8 mouse cellular contexts compared by ENCODE assay signal in genomic region chr8:80738388-80739154, GRCm38 (mm10). TPM values are rescaled to one million over a fixed set of nuclear protein-coding genes. Genes with fewer than 3 reads are reported as not detected.
DNase-seq lines count a peak whose midpoint lies in the region; ATAC-seq and TF ChIP-seq lines count a peak whose summit lies in the region.

No protein-coding gene starts in this region.

- peak overlapping the region; percentile 99 for H3K27ac ChIP-seq in embryonic facial prominence, embryonic 12.5 days
- peak overlapping the region; percentile 90 for H3K27ac ChIP-seq in liver, adult 2 months (replicated peaks; ENCODE audit: insufficient read depth, low read depth, low read length)

- H3K36me3 ChIP-seq in embryonic facial prominence, embryonic 12.5 days, result peaks cover 18% of the 10 kb centered on the region
- peaks cover 9% of the 10 kb centered on the region; the same call in 1 of the 2 replicates for H3K36me3 ChIP-seq in liver, adult 2 months (ENCODE audit: control insufficient read depth, insufficient read depth, low read length)

- peaks cover 9% of the 10 kb centered on the region; the same call in 1 of the 2 replicates for H3K79me2 ChIP-seq in liver, adult 2 months (ENCODE audit: control insufficient read depth, insufficient read depth, low read length)

- H3K27me3 ChIP-seq in embryonic facial prominence, embryonic 12.5 days, result no peaks in the 10 kb centered on the region
- no peaks in the 10 kb centered on the region for H3K27me3 ChIP-seq in liver, adult 2 months (ENCODE audit: control insufficient read depth, insufficient read depth, low read length)

- peak overlapping the region; percentile 89 for H3K4me2 ChIP-seq in embryonic facial prominence, embryonic 12.5 days (replicated peaks)

- peak overlapping the region; percentile 75 for H3K4me3 ChIP-seq in embryonic facial prominence, embryonic 12.5 days
- peak overlapping the region; percentile 99 for H3K4me3 ChIP-seq in liver, adult 2 months (ENCODE audit: insufficient read depth, low read depth, low read length)

- peak overlapping the region; percentile 92 for H3K9ac ChIP-seq in embryonic facial prominence, embryonic 12.5 days
- H3K9ac ChIP-seq in liver, adult 2 months (ENCODE audit: low read depth, low read length), result peak overlapping the region; percentile 98

- no peak for TF ChIP-seq POLR2A in liver, adult 2 months (IDR thresholded peaks at IDR 0.05; ENCODE audit: extremely low read depth, insufficient read depth, low read length)

- peak; percentile 36 for DNase-seq in 416B (ENCODE audit: low read depth)
- peak; percentile 43 to 67 for DNase-seq in adrenal gland, postnatal 36 days
- peak; percentile 29 to 49 for DNase-seq in heart, adult 18-20 months
- DNase-seq in kidney, adult 8-10 months, result peak; percentile 21 to 26
- DNase-seq in liver, adult 2 months (ENCODE audit: extremely low read depth, low read depth, low spot score), result peak; percentile 21
- peak; percentile 59 to 83 for DNase-seq in spleen, postnatal 4 days (ENCODE audit: low spot score in 2 of 2)

- under 1% methylated on average over 81 of the region's 84 CpGs for WGBS in embryonic facial prominence, embryonic 12.5 days
- WGBS in liver, adult 2 months, result under 1% methylated on average over 75 of the region's 84 CpGs

- no peaks in the 10 kb centered on the region for H3K9me3 ChIP-seq in embryonic facial prominence, embryonic 12.5 days

- peak; percentile 23; the same call in 1 of the 2 replicates for ATAC-seq in embryonic facial prominence, embryonic 12.5 days (ENCODE audit: insufficient number of reproducible peaks, insufficient read depth, low FRiP score, low TSS enrichment)
- 0 out of 2 replicates have a peak, but pooled peaks have one; percentile 15 for ATAC-seq in monocyte, adult 5-6 weeks (replicated peaks; ENCODE audit: insufficient number of reproducible peaks, low FRiP score, low TSS enrichment, poor library complexity, severe bottlenecking)

- H3K4me1 ChIP-seq in embryonic facial prominence, embryonic 12.5 days, result peaks cover 7% of the 10 kb centered on the region
- H3K4me1 ChIP-seq in liver, adult 2 months (ENCODE audit: control insufficient read depth, insufficient read depth, low read length), result peaks cover 5% of the 10 kb centered on the region; the same call in 1 of the 2 replicates

- no peak for TF ChIP-seq CTCF in liver, adult 2 months (IDR thresholded peaks at IDR 0.05; ENCODE audit: low read depth, low read length)

RNA-seq across cellular contexts. Expression of gene Smarca5, which starts 0.7 kb away (rescaled TPM):
- total RNA-seq in adrenal gland, postnatal 36 days (2021), result 10 to 100 TPM; 72.1 to 77.6 TPM
- polyA plus RNA-seq in embryonic facial prominence, embryonic 12.5 days (2016; fragmentation: Nextera tagmentation; extraction: Ambion mirVana), result 122 and 130 TPM in 2 replicates
- total RNA-seq in heart, adult 18-20 months (2021), result 10 to 100 TPM; 37.1 to 38.0 TPM
- 16.5 and 18.6 TPM in 2 replicates for total RNA-seq in liver, adult 2 months (2014; rRNA removed)
- 3.3 and 3.4 TPM in 2 replicates for polyA plus RNA-seq in liver, adult 2 months (2012; rRNA removed)
- 188 to 284 TPM (median 196 TPM) in 3 replicates for total RNA-seq in monocyte, adult 5-6 weeks (2017)

Comparison
In these comparisons a context has a peak if more than half of its experiments do, and no peak if none do; other contexts are left out.
1. Peak in every context shown above with its lines: DNase-seq, ATAC-seq, H3K4me3 ChIP-seq and H3K27ac ChIP-seq.
2. DNase-seq: peak in every context shown above with its lines; median percentile 71 in spleen, postnatal 4 days; 55 in adrenal gland, postnatal 36 days; 39 in heart, adult 18-20 months; 36 in 416B; 24 in kidney, adult 8-10 months; 21 in liver, adult 2 months.